Mouse (Mus musculus): ENCODE data around the gene Mier2. TPM values are rescaled to one million over a fixed set of nuclear protein-coding genes. Genes with fewer than 3 reads are reported as not detected.
A peak's percentile ranks its signal among the peaks of the same experiment; 100 is the strongest.

Gene Mier2
- polyA plus RNA-seq, 1 experiment from 2014 or later = 35.3 TPM

DNA sequence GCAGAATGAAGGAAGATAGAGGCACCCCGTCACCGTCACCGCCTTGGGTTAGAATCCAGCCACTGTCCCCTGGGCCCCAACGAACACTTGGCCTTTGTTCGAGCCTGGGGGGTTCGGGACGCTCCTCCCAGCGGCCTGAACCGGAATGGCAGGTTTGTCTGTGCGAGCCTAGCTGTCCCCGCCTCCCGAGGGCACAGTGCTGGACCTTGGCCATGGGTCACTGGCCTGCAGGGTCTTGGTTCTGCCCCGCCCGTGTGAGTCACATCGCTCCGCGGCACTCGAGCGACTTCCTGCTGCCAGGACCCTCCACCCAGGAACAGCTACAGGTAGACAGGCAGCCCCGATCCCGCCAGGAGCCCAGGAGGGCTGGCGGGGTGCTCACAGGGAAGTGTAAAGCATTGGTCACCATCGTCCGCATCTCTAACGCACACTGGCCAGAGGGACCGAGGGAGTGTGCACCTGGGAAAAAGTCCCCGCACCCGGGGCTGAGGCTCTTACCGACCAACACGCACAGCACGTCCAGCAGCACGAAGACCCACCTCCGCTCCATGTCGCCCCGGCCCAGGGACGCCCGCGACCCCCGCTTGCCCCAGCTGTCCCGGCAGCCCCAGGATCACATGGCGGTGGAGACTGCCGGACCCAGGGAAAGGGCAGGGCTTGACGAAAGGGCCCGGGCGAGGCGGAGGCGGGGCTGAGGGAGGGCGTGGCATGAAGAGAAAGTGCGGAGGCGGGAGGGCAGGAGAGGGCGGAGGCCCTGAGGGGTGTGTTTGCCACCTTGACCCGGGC is 21.7 kb downstream of the Mier2 start, which contains the start of gene Plpp2:
Gene Plpp2 (minus strand): TSS at position 671 of the 786 bp plus-strand sequence.
- peak within 1 kb of the TSS; percentile 94 for H3K4me2 ChIP-seq (ENCODE audit: low read length)
- H3K27me3 ChIP-seq (replicated peaks; ENCODE audit: control insufficient read depth, insufficient read depth, low read length) = no peaks in the 10 kb centered on the region
- no peak within 1 kb of the TSS for H3K27ac ChIP-seq (ENCODE audit: low read depth, low read length)
- peak; percentile 59 for DNase-seq (ENCODE audit: low spot score)
- H3K36me3 ChIP-seq (ENCODE audit: control insufficient read depth, insufficient read depth, low read length) = no peaks in the 10 kb centered on the region
- peaks cover 7% of the 10 kb centered on the region; the same call in 1 of the 2 replicates for H3K4me1 ChIP-seq (ENCODE audit: control insufficient read depth, insufficient read depth, low read length)
- peak within 1 kb of the TSS; percentile 67 for H3K9ac ChIP-seq (ENCODE audit: low read length)
- WGBS = under 1% methylated on average over 52 of the region's 52 CpGs
- ATAC-seq = peak; percentile 61
- H3K9me3 ChIP-seq (replicated peaks; ENCODE audit: control insufficient read depth, low read length) = no peaks in the 10 kb centered on the region
- peak within 1 kb of the TSS; percentile 54 for H3K4me3 ChIP-seq (ENCODE audit: low read depth, low read length)

DNA sequence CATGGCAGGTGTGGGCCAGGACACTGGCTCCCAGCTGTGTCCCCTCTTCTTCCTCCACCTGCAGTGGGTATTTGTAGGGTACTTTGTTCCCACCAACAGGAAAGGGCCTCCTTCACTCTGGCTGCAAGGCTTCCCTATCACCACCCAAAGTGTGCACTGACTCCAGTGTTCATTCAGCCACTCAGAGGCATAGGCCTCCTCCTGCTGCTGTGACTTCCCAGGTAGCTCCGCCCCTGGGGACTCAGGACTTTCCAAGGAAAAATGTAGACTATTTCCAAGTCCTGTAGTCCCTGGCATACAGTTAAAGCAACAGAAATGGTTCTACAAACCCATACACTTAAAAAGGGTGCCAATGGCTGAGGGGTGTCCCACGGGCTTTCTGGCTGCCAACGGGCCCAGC is 22.3 kb downstream of the Mier2 start:
- H3K9me3 ChIP-seq (replicated peaks; ENCODE audit: control insufficient read depth, low read length) = no peaks in the 10 kb centered on the region
- peak overlapping the region; percentile 54 for H3K4me3 ChIP-seq (ENCODE audit: low read depth, low read length)
- peak overlapping the region; percentile 67 for H3K9ac ChIP-seq (ENCODE audit: low read length)
- H3K4me2 ChIP-seq (ENCODE audit: low read length) = peak overlapping the region; percentile 94
- ATAC-seq (0 out of 2 replicates have a peak, but pooled peaks have one; percentile 8), DNase-seq (ENCODE audit: low spot score) (no peak)
- peaks cover 7% of the 10 kb centered on the region; the same call in 1 of the 2 replicates for H3K4me1 ChIP-seq (ENCODE audit: control insufficient read depth, insufficient read depth, low read length)
- no peak overlapping the region for H3K27ac ChIP-seq (ENCODE audit: low read depth, low read length)
- no peaks in the 10 kb centered on the region for H3K27me3 ChIP-seq (replicated peaks; ENCODE audit: control insufficient read depth, insufficient read depth, low read length)
- H3K36me3 ChIP-seq (ENCODE audit: control insufficient read depth, insufficient read depth, low read length) = no peaks in the 10 kb centered on the region
- 28% methylated on average over 3 of the region's 3 CpGs for WGBS

DNA sequence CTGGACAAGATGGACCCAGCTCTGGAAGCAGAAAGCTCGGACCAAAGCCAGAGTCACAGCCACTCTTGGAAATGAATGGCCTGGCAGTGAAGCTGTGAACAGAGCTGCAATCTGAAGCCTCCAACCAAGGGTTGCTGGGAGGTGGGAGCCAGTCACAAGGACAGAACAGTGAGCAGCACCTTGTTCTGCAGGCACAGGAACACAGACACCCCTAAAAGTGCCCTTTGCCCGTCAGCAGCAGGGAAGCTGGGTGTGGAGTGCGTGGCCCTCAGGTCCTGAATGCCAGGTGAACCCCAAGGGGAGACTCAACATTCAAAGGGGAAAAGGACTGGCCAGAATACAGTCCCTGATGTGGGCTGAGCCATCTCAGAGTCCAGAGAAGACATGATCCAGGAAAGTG is 23.4 kb downstream of the Mier2 start:
- Histone ChIP-seq H3K4me2 (ENCODE audit: low read length) (no peak overlapping the region), H3K27me3 (replicated peaks; ENCODE audit: control insufficient read depth, insufficient read depth, low read length) (no peaks in the 10 kb centered on the region), H3K27ac (ENCODE audit: low read depth, low read length) (no peak overlapping the region), H3K4me1 (ENCODE audit: control insufficient read depth, insufficient read depth, low read length) (peaks cover 7% of the 10 kb centered on the region; the same call in 1 of the 2 replicates), H3K36me3 (ENCODE audit: control insufficient read depth, insufficient read depth, low read length) (no peaks in the 10 kb centered on the region), H3K9me3 (replicated peaks; ENCODE audit: control insufficient read depth, low read length) (no peaks in the 10 kb centered on the region), H3K4me3 (ENCODE audit: low read depth, low read length) (no peak overlapping the region), H3K9ac (ENCODE audit: low read length) (no peak overlapping the region)
- 84% methylated on average over 3 of the region's 3 CpGs for WGBS
- ATAC-seq = no peak
- no peak for DNase-seq (ENCODE audit: low spot score)

DNA sequence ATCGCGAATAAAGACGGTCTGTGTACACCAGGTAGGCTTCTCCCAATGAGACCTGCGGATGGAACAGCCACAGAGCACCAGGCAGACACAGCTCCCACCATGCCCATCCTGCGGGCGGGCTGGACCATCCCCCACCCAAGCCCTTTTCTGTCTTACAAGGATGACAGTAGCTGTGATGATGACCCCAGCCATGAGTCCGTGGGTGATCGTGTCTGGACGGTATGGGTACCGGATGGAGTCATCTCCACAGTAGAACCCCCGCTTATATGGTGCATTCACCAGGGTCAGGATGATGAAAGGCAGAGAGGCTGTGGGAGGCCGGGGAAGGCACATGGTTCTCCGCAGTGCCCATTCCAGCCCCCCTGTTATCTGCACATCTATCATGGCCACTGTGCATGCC is 24.3 kb downstream of the Mier2 start:
- peaks cover 7% of the 10 kb centered on the region; the same call in 1 of the 2 replicates for H3K4me1 ChIP-seq (ENCODE audit: control insufficient read depth, insufficient read depth, low read length)
- WGBS = 93% methylated on average over 13 of the region's 13 CpGs
- no peak overlapping the region for H3K4me3 ChIP-seq (ENCODE audit: low read depth, low read length)
- H3K27me3 ChIP-seq (replicated peaks; ENCODE audit: control insufficient read depth, insufficient read depth, low read length) = no peaks in the 10 kb centered on the region
- no peaks in the 10 kb centered on the region for H3K36me3 ChIP-seq (ENCODE audit: control insufficient read depth, insufficient read depth, low read length)
- H3K27ac ChIP-seq (ENCODE audit: low read depth, low read length) = no peak overlapping the region
- DNase-seq (ENCODE audit: low spot score) = no peak
- no peak for ATAC-seq
- H3K4me2 ChIP-seq (ENCODE audit: low read length) = no peak overlapping the region
- H3K9me3 ChIP-seq (replicated peaks; ENCODE audit: control insufficient read depth, low read length) = no peaks in the 10 kb centered on the region
- H3K9ac ChIP-seq (ENCODE audit: low read length) = no peak overlapping the region

DNA sequence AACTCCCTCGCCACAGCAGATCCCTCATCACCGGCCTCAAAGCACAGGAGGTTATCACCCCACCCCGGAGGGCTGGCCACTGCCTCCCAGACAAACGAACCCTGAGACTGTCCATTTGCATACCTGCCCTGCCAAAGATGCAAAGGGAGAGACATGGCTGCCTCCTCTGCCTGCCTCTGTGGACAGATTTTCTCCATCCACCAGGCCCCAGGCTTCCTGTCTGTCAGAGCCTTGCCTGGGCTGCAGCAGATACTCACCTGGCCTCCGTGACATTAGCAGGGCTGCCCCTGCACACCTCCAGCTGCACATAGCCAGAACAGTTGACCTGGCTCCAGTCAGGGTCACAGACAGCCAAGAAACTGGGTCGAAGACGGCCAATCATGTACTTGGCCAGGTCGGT is 24.8 kb downstream of the Mier2 start:
- ATAC-seq (no peak), DNase-seq (ENCODE audit: low spot score) (no peak)
- Histone ChIP-seq H3K4me1 (ENCODE audit: control insufficient read depth, insufficient read depth, low read length) (peaks cover 7% of the 10 kb centered on the region; the same call in 1 of the 2 replicates), H3K27me3 (replicated peaks; ENCODE audit: control insufficient read depth, insufficient read depth, low read length) (no peaks in the 10 kb centered on the region), H3K36me3 (ENCODE audit: control insufficient read depth, insufficient read depth, low read length) (no peaks in the 10 kb centered on the region), H3K4me3 (ENCODE audit: low read depth, low read length) (no peak overlapping the region), H3K9me3 (replicated peaks; ENCODE audit: control insufficient read depth, low read length) (no peaks in the 10 kb centered on the region), H3K4me2 (ENCODE audit: low read length) (no peak overlapping the region), H3K9ac (ENCODE audit: low read length) (no peak overlapping the region), H3K27ac (ENCODE audit: low read depth, low read length) (no peak overlapping the region)
- 82% methylated on average over 8 of the region's 8 CpGs for WGBS

DNA sequence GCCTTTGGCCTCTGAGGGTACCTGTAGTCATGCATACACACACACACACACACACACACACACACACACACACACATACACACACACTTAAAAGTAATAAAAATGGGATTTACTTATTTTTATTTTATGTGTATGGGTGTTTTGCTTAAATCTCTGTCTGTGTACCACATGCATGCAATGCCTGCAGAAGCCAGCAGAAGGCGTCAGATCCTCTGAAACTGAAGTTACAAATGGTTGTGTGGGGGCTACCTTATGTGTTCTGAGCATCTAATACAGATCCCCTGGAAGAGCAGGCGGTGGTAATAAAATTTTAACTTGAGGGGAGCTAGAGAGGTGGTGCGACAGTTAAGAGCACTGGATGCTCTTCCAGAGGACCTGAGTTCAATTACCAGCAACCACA is 26.9 kb downstream of the Mier2 start:
- DNase-seq (ENCODE audit: low spot score) = no peak

DNA sequence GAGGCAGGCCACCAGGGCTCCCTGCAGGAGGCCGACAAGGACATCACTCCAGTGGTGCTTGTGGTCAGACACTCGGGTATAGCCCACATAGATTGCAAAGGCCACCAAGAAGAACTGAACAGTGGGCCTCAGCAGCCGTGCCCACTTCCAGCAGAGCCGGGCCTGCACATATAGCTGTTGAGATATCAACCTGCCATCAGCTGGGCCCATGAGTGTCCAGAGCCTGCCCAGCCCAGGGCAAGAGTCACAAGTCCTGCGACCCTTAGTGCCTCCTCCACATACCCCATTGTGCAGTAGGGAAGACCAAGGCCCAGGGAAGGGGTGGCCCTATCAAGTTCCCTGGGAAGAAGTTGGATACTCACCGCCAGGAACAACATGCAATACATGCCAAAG is 27.6 kb downstream of the Mier2 start:
- no peak for ATAC-seq
- DNase-seq (ENCODE audit: low spot score) = no peak
- Histone ChIP-seq H3K27me3 (replicated peaks; ENCODE audit: control insufficient read depth, insufficient read depth, low read length) (no peaks in the 10 kb centered on the region), H3K4me1 (ENCODE audit: control insufficient read depth, insufficient read depth, low read length) (no peaks in the 10 kb centered on the region), H3K9me3 (replicated peaks; ENCODE audit: control insufficient read depth, low read length) (no peaks in the 10 kb centered on the region), H3K27ac (ENCODE audit: low read depth, low read length) (no peak overlapping the region), H3K4me3 (ENCODE audit: low read depth, low read length) (no peak overlapping the region), H3K4me2 (ENCODE audit: low read length) (no peak overlapping the region), H3K9ac (ENCODE audit: low read length) (no peak overlapping the region), H3K36me3 (ENCODE audit: control insufficient read depth, insufficient read depth, low read length) (no peaks in the 10 kb centered on the region)
- 92% methylated on average over 6 of the region's 6 CpGs for WGBS

More for the DNA sequence above, 26.9 kb downstream of the Mier2 start:
- WGBS = 74% methylated on average over 3 of the region's 3 CpGs
- ATAC-seq = no peak
- H3K4me1 ChIP-seq (ENCODE audit: control insufficient read depth, insufficient read depth, low read length) = peaks cover 4% of the 10 kb centered on the region; the same call in 1 of the 2 replicates
- H3K4me3 ChIP-seq (ENCODE audit: low read depth, low read length) = no peak overlapping the region
- no peak overlapping the region for H3K4me2 ChIP-seq (ENCODE audit: low read length)
- H3K36me3 ChIP-seq (ENCODE audit: control insufficient read depth, insufficient read depth, low read length) = no peaks in the 10 kb centered on the region
- H3K9me3 ChIP-seq (replicated peaks; ENCODE audit: control insufficient read depth, low read length) = no peaks in the 10 kb centered on the region
- no peaks in the 10 kb centered on the region for H3K27me3 ChIP-seq (replicated peaks; ENCODE audit: control insufficient read depth, insufficient read depth, low read length)
- no peak overlapping the region for H3K27ac ChIP-seq (ENCODE audit: low read depth, low read length)
- no peak overlapping the region for H3K9ac ChIP-seq (ENCODE audit: low read length)

DNA sequence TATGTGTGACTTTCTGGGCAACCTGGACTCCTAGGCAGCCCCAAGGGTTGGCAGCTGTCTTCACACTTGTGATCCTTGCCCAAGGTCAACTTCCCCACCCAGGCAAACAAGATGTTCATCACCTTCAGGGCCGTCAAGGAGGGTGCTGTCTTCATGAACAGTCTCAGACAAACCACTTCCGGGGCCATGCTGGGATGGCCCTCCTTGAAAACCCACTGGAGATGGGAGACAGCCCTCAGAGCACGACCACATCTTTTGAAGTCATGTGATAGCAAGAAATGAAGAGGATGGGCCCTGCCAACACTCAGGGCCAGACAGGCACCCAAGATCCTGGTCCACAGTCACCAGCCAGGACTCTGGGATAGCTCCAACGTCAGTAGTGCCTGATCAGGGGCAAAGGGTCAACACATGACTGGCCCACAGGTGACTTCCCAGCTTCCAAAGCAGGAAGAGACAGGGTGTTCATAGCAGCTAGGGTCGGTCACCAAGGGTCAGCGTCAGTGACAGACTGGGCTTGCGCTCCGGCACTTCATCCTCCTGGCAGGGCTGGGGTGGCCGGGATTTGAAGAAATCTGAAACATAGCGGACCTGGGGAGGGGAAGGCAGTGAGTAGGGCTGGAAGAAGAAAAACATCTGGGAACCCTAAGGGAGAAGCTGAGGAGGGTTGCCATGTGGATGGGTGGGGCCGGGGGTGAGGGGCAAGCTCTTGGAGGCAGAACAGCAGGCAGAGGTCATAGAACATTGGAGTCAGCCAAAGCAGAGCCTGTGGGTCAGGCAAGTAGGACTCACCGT is 28.1 kb downstream of the Mier2 start:
- Histone ChIP-seq H3K9me3 (replicated peaks; ENCODE audit: control insufficient read depth, low read length) (no peaks in the 10 kb centered on the region), H3K36me3 (ENCODE audit: control insufficient read depth, insufficient read depth, low read length) (no peaks in the 10 kb centered on the region), H3K4me1 (ENCODE audit: control insufficient read depth, insufficient read depth, low read length) (no peaks in the 10 kb centered on the region), H3K27ac (ENCODE audit: low read depth, low read length) (no peak overlapping the region), H3K27me3 (replicated peaks; ENCODE audit: control insufficient read depth, insufficient read depth, low read length) (no peaks in the 10 kb centered on the region), H3K4me2 (ENCODE audit: low read length) (no peak overlapping the region), H3K9ac (ENCODE audit: low read length) (no peak overlapping the region), H3K4me3 (ENCODE audit: low read depth, low read length) (no peak overlapping the region)
- ATAC-seq (no peak), DNase-seq (ENCODE audit: low spot score) (no peak)
- 90% methylated on average over 12 of the region's 12 CpGs for WGBS

Measured in forebrain, embryonic 14.5 days (tissue).